Mouse (Mus musculus) liver, embryonic 14.5 days (tissue): Measurements from ENCODE around the gene Trim47.

ENCODE experiments used
- CTCF ChIP-seq: IDR thresholded peaks from 2 replicates; pipeline ENCODE4 v1.5.1; 2016; ENCODE audit warnings: antibody characterized with exemption, low read depth, control low read depth
- EP300 ChIP-seq: IDR thresholded peaks from 2 replicates; pipeline ENCODE4 v1.6.1; 2016; ENCODE audit warnings: antibody characterized with exemption, low read depth

- TF ChIP-seq CTCF (no peak), EP300 (no peak)
Observed at GRCm38 (mm10) chr11:116093771-116094565, 33.0 kb downstream of the Trim47 start.
